Mouse (Mus musculus): ENCODE data around the gene Ache.

GRCm38 (mm10) chr5:137287032-137287952 lies at the start of gene Ache:
- TF ChIP-seq CTCF (IDR thresholded peaks at IDR 0.05; ENCODE audit: control insufficient read depth, insufficient read depth, insufficient replicate concordance, low read depth, low read length) = no peak
- TF ChIP-seq POLR2A (IDR thresholded peaks at IDR 0.05; ENCODE audit: control insufficient read depth, low read depth, low read length) = no peak

All from testis, adult 2 months (tissue).